Mouse (Mus musculus) hindbrain, embryonic 11.5 days (tissue): Measurements from ENCODE around the gene Tbc1d10b. TPM values are rescaled to one million over a fixed set of nuclear protein-coding genes. Genes with fewer than 3 reads are reported as not detected.

Experiments used
- ATAC-seq: fragments of 200-750 bp; cut with Nextera tagmentation; 2 replicates; pipeline ENCODE4 v1.8.0; 2017; ENCODE audit warnings: mild to moderate bottlenecking, moderate TSS enrichment, moderate library complexity; ENCODE audit not compliant: low FRiP score
- DNase-seq: peaks from one replicate; pipeline ENCODE4 v3.0.0-alpha.2; 2015; ENCODE audit warnings: low spot score
- H3K27ac ChIP-seq: fragments of 300-500 bp; sonication (generic); 2 replicates; pipeline ENCODE4 v1.5.1; 2014; ENCODE audit warnings: mild to moderate bottlenecking, low read depth, low read length
- H3K27me3 ChIP-seq: fragments of 300-500 bp; sonication (generic); 2 replicates; pipeline ENCODE4 v1.6.1; 2014; ENCODE audit warnings: mild to moderate bottlenecking, low read length, moderate library complexity, mixed read lengths; ENCODE audit not compliant: control insufficient read depth, insufficient read depth
- H3K36me3 ChIP-seq: fragments of 300-500 bp; sonication (generic); 2 replicates; pipeline ENCODE4 v1.6.1; 2014; ENCODE audit warnings: mild to moderate bottlenecking, low read length, moderate library complexity, mixed read lengths; ENCODE audit not compliant: control insufficient read depth, insufficient read depth
- H3K4me1 ChIP-seq: fragments of 300-500 bp; sonication (generic); replicated peaks from 2 replicates; pipeline ENCODE4 v1.6.1; 2014; ENCODE audit warnings: low read length, mixed read lengths; ENCODE audit not compliant: control insufficient read depth, insufficient read depth
- H3K4me2 ChIP-seq: fragments of 300-500 bp; sonication (generic); replicated peaks from 2 replicates; pipeline ENCODE4 v1.6.1; 2014; ENCODE audit warnings: mild to moderate bottlenecking, low read depth, low read length
- H3K4me3 ChIP-seq: fragments of 300-500 bp; sonication (generic); 2 replicates; pipeline ENCODE4 v1.5.1; 2014; ENCODE audit warnings: low read depth, low read length
- H3K9ac ChIP-seq: fragments of 300-500 bp; sonication (generic); 2 replicates; pipeline ENCODE4 v1.6.1; 2014; ENCODE audit warnings: low read depth, low read length
- H3K9me3 ChIP-seq: fragments of 300-500 bp; sonication (generic); 2 replicates; pipeline ENCODE4 v1.6.1; 2016; ENCODE audit warnings: low read length; ENCODE audit not compliant: control insufficient read depth
- WGBS: fragments of 180-500 bp; shearing (Covaris S2); extraction: QIAGEN DNeasy Blood & Tissue Kit; methylation state at CpG from one replicate; pipeline ENCODE4 v1.1.7; 2014; 5-methylcytosine and 5-hydroxymethylcytosine counted together
- polyA plus RNA-seq: library from polyadenylated mRNA; unstranded; fragments of >200 nt; fragmentation: Nextera tagmentation; extraction: Ambion mirVana; gene quantifications from 2 replicates; pipeline ENCODE4 v1.2.1, GENCODE M21; 2014

Tbc1d10b gene
- polyA plus RNA-seq, 1 experiment from 2014 or later, result 19.1 TPM

GRCm38 (mm10) chr7:127212432-127213250 lies 4.4 kb upstream of the Tbc1d10b start:
- ATAC-seq, result no peak
- 88% methylated on average over 12 of the region's 12 CpGs for WGBS

GRCm38 (mm10) chr7:127211014-127211745 lies 2.9 kb upstream of the Tbc1d10b start:
- H3K4me2 ChIP-seq, result no peak overlapping the region
- H3K4me1 ChIP-seq, result peaks cover 6% of the 10 kb centered on the region; the same call in 1 of the 2 replicates
- WGBS, result 79% methylated on average over 5 of the region's 5 CpGs
- DNase-seq, result no peak
- no peaks in the 10 kb centered on the region for H3K36me3 ChIP-seq
- no peak overlapping the region for H3K4me3 ChIP-seq
- H3K27me3 ChIP-seq, result peaks cover 10% of the 10 kb centered on the region; the same call in 1 of the 2 replicates
- H3K9ac ChIP-seq, result no peak overlapping the region
- ATAC-seq, result no peak
- no peaks in the 10 kb centered on the region for H3K9me3 ChIP-seq
- H3K27ac ChIP-seq, result no peak overlapping the region

More at GRCm38 (mm10) chr7:127212432-127213250, 4.4 kb upstream of the Tbc1d10b start:
- Histone ChIP-seq H3K4me1 (no peaks in the 10 kb centered on the region), H3K27me3 (peaks cover 10% of the 10 kb centered on the region; the same call in 1 of the 2 replicates), H3K27ac (no peak overlapping the region), H3K9ac (no peak overlapping the region), H3K36me3 (no peaks in the 10 kb centered on the region), H3K4me2 (no peak overlapping the region), H3K4me3 (no peak overlapping the region), H3K9me3 (no peaks in the 10 kb centered on the region)
- DNase-seq, result no peak

DNA sequence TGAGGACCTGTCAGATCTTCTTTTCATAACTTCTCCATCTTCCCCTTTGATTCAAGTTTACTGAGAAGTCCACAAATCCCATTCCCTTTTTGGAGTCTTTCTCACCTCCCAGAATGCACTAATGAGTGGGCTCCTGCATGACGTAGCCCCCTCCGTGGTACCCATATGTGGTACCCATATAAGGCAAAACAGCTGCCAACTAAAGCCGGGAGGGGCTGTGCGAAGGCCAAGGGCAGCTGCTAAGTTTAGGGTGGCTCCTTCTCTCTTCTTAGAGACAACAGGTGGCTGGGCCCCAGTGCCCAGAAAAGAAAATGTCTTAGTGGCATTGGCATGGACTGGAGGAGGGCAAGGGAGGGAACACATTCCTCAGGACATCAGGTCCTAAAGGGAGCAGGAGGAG lies 2.0 kb upstream of the Tbc1d10b start:
- no peak overlapping the region for H3K27ac ChIP-seq
- H3K4me1 ChIP-seq, result peaks cover 6% of the 10 kb centered on the region; the same call in 1 of the 2 replicates
- H3K27me3 ChIP-seq, result peaks cover 10% of the 10 kb centered on the region; the same call in 1 of the 2 replicates
- H3K4me2 ChIP-seq, result no peak overlapping the region
- no peaks in the 10 kb centered on the region for H3K36me3 ChIP-seq
- no peak for DNase-seq
- H3K4me3 ChIP-seq, result no peak overlapping the region
- H3K9me3 ChIP-seq, result no peaks in the 10 kb centered on the region
- ATAC-seq, result no peak
- WGBS, result 97% methylated on average over 4 of the region's 4 CpGs
- no peak overlapping the region for H3K9ac ChIP-seq

DNA sequence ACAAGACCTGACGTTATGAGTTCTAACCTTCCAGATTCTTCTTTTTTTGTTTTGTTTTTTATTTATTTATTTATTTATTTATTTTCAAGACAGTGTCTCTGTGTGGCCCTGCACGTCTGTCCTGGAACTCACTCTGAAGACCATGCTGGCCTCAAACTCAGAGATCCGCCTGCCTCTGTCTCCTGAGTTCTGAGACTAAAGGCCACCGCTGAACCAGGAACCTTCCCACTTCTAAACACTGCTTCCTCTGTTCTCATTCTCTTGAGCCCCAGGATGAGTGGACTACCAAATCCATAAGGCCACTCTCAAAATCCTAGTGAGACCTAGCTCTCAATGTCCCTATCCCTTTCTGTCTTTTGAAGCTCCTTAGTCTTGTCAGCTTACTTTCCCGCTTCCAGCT lies 1.6 kb upstream of the Tbc1d10b start:
- Histone ChIP-seq H3K4me2 (peak overlapping the region; percentile 39; the same call in 1 of the 2 replicates), H3K4me3 (peak overlapping the region; percentile 22), H3K4me1 (peaks cover 6% of the 10 kb centered on the region; the same call in 1 of the 2 replicates), H3K9me3 (no peaks in the 10 kb centered on the region), H3K27me3 (peaks cover 10% of the 10 kb centered on the region; the same call in 1 of the 2 replicates), H3K27ac (no peak overlapping the region), H3K9ac (no peak overlapping the region), H3K36me3 (no peaks in the 10 kb centered on the region)
- WGBS, result 89% methylated on average over 5 of the region's 5 CpGs
- ATAC-seq, result no peak
- no peak for DNase-seq

- peak; percentile 96 for DNase-seq
- under 1% methylated on average over 36 of the region's 44 CpGs for WGBS
- peak within 1 kb of the TSS; percentile 77 for H3K27ac ChIP-seq
- peak within 1 kb of the TSS; percentile 90 for H3K4me3 ChIP-seq
- H3K27me3 ChIP-seq, result peaks cover 1% of the 10 kb centered on the region; the same call in 1 of the 2 replicates
- H3K36me3 ChIP-seq, result no peaks in the 10 kb centered on the region
- peak; percentile 94 for ATAC-seq
- H3K9ac ChIP-seq, result peak within 1 kb of the TSS; percentile 92
- no peaks in the 10 kb centered on the region for H3K9me3 ChIP-seq
- H3K4me1 ChIP-seq, result peaks cover 6% of the 10 kb centered on the region; the same call in 1 of the 2 replicates
- peak within 1 kb of the TSS; percentile 96 for H3K4me2 ChIP-seq
These were observed 528 bp upstream of the Tbc1d10b start, which contains the start of gene Mylpf for GRCm38 (mm10) chr7:127208553-127209438. TSS of gene Mylpf (plus strand) at chr7:127208890.

DNA sequence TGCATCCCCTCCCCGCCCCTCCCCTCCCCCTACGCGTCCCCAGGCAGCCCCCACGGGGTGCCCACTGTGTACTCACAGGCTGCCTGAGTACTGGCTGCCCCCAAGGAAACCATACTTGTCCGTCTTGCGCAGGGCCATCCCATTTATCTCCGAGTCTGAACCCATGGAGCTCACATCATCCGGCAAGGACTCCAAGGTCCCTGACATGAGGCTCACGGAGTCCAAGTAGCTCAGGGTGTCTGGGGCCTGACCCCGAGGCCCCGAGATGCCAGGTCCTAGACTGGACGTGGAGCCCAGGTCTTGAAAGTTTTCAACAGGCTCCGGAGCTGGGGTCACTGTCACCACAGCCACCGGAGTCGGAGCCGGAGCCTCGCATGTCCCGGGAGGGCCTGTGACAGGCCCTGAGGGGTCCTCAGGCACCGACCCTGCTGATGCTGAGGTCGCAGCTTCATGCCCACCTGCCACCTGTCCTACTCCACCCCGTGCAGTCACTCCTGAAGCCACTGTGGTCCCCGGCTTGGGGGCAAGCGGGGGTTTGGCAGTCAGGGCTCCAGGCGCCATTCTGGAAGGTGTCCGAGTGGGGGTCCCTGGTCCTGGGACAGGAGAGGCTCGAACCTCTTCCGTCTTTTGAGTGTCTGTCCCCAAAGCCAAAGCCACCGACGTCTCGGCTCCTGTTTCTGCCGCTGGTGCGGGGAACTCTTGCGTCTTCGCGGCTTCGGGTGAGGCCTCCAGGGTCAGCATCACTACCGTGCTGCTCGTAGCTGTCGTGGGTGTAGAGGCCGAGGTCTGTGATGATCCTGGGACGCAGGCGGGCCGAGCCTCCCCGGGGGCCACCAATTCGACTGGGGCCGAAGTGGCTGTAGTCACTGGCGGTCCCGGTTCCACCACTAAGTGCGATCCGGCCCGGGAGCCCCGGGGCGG lies 634 bp downstream of the Tbc1d10b start:
- H3K36me3 ChIP-seq, result no peaks in the 10 kb centered on the region

GRCm38 (mm10) chr7:127206606-127207005 lies 1.7 kb downstream of the Tbc1d10b start:
- 60% methylated on average over 2 of the region's 2 CpGs for WGBS
- H3K27me3 ChIP-seq, result no peaks in the 10 kb centered on the region
- peak overlapping the region; percentile 92 for H3K9ac ChIP-seq
- H3K4me3 ChIP-seq, result peak overlapping the region; percentile 90
- no peaks in the 10 kb centered on the region for H3K9me3 ChIP-seq
- H3K4me2 ChIP-seq, result peak overlapping the region; percentile 96
- ATAC-seq, result no peak
- DNase-seq, result no peak
- H3K36me3 ChIP-seq, result no peaks in the 10 kb centered on the region
- H3K4me1 ChIP-seq, result peaks cover 6% of the 10 kb centered on the region; the same call in 1 of the 2 replicates
- no peak overlapping the region for H3K27ac ChIP-seq

More for the DNA sequence above, 634 bp downstream of the Tbc1d10b start:
- Histone ChIP-seq H3K4me2 (peak overlapping the region; percentile 96), H3K4me3 (peak overlapping the region; percentile 90), H3K4me1 (peaks cover 6% of the 10 kb centered on the region; the same call in 1 of the 2 replicates), H3K27me3 (no peaks in the 10 kb centered on the region), H3K9me3 (no peaks in the 10 kb centered on the region), H3K9ac (peak overlapping the region; percentile 92), H3K27ac (peak overlapping the region; percentile 77)
- under 1% methylated on average over 48 of the region's 53 CpGs for WGBS
- ATAC-seq, result peak; percentile 36
- no peak for DNase-seq
